Mouse (Mus musculus) limb, embryonic 14.5 days (tissue): ENCODE data around the gene Ildr1. TPM values are rescaled to one million over a fixed set of nuclear protein-coding genes. Genes with fewer than 3 reads are reported as not detected.

Source experiments
- ATAC-seq: fragments of 200-750 bp; cut with Nextera tagmentation; 2 replicates; pipeline ENCODE4 v1.8.0; 2017; ENCODE audit warnings: low read depth, moderate number of reproducible peaks, moderate TSS enrichment; ENCODE audit not compliant: low FRiP score
- DNase-seq: peaks from one replicate; pipeline ENCODE4 v3.0.0-alpha.2; 2015; ENCODE audit warnings: low spot score
- H3K27ac ChIP-seq: fragments of 300-500 bp; sonication (generic); replicated peaks from 2 replicates; pipeline ENCODE4 v1.5.1; 2014; ENCODE audit warnings: low read depth, mild to moderate bottlenecking, low read length, moderate library complexity, mixed read lengths
- H3K27me3 ChIP-seq: fragments of 300-500 bp; sonication (generic); 2 replicates; pipeline ENCODE4 v1.6.1; 2014; ENCODE audit warnings: low read length, mixed read lengths; ENCODE audit not compliant: control insufficient read depth, insufficient read depth
- H3K36me3 ChIP-seq: fragments of 300-500 bp; sonication (generic); 2 replicates; pipeline ENCODE4 v1.6.1; 2014; ENCODE audit warnings: mild to moderate bottlenecking, low read length, moderate library complexity, mixed read lengths; ENCODE audit not compliant: control insufficient read depth, insufficient read depth
- H3K4me1 ChIP-seq: fragments of 300-500 bp; sonication (generic); 2 replicates; pipeline ENCODE4 v1.6.1; 2014; ENCODE audit warnings: antibody characterized with exemption, low read length, mixed read lengths; ENCODE audit not compliant: control insufficient read depth, insufficient read depth
- H3K4me2 ChIP-seq: fragments of 300-500 bp; sonication (generic); replicated peaks from 2 replicates; pipeline ENCODE4 v1.6.1; 2014; ENCODE audit warnings: low read depth, mild to moderate bottlenecking, low read length, moderate library complexity; ENCODE audit not compliant: severe bottlenecking
- H3K4me3 ChIP-seq: fragments of 300-500 bp; sonication (generic); replicated peaks from 2 replicates; pipeline ENCODE4 v1.5.1; 2014; ENCODE audit warnings: low read length
- H3K9ac ChIP-seq: fragments of 300-500 bp; sonication (generic); 2 replicates; pipeline ENCODE4 v1.6.1; 2014; ENCODE audit warnings: mild to moderate bottlenecking, low read depth, low read length, moderate library complexity; ENCODE audit not compliant: severe bottlenecking
- H3K9me3 ChIP-seq: fragments of 300-500 bp; sonication (generic); 2 replicates; pipeline ENCODE4 v1.6.1; 2016; ENCODE audit warnings: low read length; ENCODE audit not compliant: control insufficient read depth
- POLR2A ChIP-seq: fragments of 200-500 bp; IDR thresholded peaks from 2 replicates; pipeline ENCODE4 v1.8.0; 2012; ENCODE audit warnings: inconsistent platforms, mild to moderate bottlenecking, moderate library complexity, borderline replicate concordance; ENCODE audit not compliant: insufficient read depth, insufficient read length; ENCODE audit errors: extremely low read depth
- WGBS: fragments of 180-500 bp; shearing (Covaris S2); extraction: QIAGEN DNeasy Blood & Tissue Kit; methylation state at CpG from one replicate; pipeline ENCODE4 v1.1.7; 2014; 5-methylcytosine and 5-hydroxymethylcytosine counted together
- polyA plus RNA-seq, 2 experiments: library from polyadenylated mRNA; depleted of rRNA in 1 of 2; stranded (reverse) in 1 of 2; unstranded in 1 of 2; fragments of >200 nt; fragmentation: Nextera tagmentation in 1 of 2; extraction: Ambion mirVana in 1 of 2; gene quantifications; 2 replicates each; pipeline versions ENCODE4 v1.2.1 to v1.2.3; 2012 to 2014

Ildr1 gene
- polyA plus RNA-seq, 2 experiments: 0.92 to 1.3 TPM

DNA sequence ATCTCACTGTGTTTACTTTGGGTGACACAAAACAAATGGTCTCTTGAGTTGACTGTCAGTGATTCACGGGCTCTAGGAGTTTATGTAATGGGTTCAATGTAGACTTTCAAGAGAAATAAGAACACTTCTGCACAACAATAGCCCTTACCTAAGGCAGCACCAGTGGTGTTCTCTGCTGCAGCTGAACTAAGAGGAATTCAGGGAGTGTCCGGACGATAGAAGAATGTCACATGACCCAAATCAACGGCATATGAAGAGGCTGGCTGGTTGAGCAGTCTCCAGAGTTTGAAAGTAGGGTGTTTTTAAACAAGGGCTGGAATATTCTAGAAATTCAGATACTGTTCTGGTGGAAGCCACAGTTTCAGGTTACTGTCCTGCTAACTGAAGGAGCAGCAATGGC is 53.3 kb downstream of the Ildr1 start:
- Histone ChIP-seq H3K4me2 (no peak overlapping the region), H3K36me3 (no peaks in the 10 kb centered on the region), H3K9ac (no peak overlapping the region), H3K27ac (no peak overlapping the region), H3K9me3 (no peaks in the 10 kb centered on the region), H3K4me3 (no peak overlapping the region), H3K27me3 (no peaks in the 10 kb centered on the region), H3K4me1 (no peaks in the 10 kb centered on the region)
- TF ChIP-seq POLR2A: no peak
- DNase-seq: no peak
- 80% methylated on average over 4 of the region's 4 CpGs for WGBS
- no peak for ATAC-seq

DNA sequence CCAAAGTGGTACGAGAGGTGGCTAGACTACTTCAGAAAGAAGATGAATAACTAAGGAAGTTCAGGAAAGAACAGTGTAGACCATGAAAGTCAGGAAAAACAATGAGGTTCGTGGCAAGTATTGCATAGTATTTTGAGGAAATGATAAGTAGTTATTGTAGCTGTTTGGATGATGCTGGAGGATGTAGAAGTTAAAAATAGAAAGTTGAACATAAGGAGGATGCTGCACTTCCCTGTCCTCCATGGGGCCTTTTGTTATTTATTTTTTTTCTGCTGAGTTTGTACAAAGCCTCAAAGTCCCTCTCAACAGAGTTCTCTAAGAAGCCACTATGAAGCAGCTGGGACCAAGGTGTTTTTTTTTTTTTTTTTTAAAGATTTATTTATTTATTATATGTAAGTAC is 54.0 kb downstream of the Ildr1 start:
- no peak overlapping the region for H3K27ac ChIP-seq
- no peaks in the 10 kb centered on the region for H3K9me3 ChIP-seq
- H3K4me1 ChIP-seq: no peaks in the 10 kb centered on the region
- ATAC-seq: no peak
- 70% methylated on average over 2 of the region's 2 CpGs for WGBS
- H3K4me3 ChIP-seq: no peak overlapping the region
- no peak overlapping the region for H3K4me2 ChIP-seq
- H3K36me3 ChIP-seq: no peaks in the 10 kb centered on the region
- TF ChIP-seq POLR2A: no peak
- H3K9ac ChIP-seq: no peak overlapping the region
- H3K27me3 ChIP-seq: no peaks in the 10 kb centered on the region
- no peak for DNase-seq

DNA sequence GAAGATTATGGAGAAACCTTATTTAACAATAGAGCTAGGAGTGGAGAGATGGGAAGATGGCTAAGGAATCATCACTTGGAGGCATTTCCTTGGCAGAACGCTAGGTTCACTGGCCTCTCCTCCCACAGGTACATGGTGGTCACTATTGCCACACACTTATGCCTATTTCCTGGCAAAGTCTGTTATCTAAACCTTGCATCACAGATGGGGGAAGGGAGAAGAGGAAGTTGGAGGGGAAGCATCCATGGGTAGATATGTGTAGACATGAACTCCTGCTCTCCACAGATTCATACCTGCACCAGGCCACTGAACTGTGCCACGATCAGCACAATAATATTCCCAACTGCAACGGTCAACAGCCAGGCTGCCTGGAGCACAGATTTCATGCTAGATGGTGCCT is 58.2 kb downstream of the Ildr1 start:
- H3K9ac ChIP-seq: no peak overlapping the region
- DNase-seq (no peak), ATAC-seq (no peak)
- H3K27ac ChIP-seq: no peak overlapping the region
- no peak for TF ChIP-seq POLR2A
- H3K9me3 ChIP-seq: no peaks in the 10 kb centered on the region
- H3K4me3 ChIP-seq: no peak overlapping the region
- WGBS: 93% methylated on average over 3 of the region's 3 CpGs
- no peak overlapping the region for H3K4me2 ChIP-seq
- H3K36me3 ChIP-seq: no peaks in the 10 kb centered on the region
- H3K27me3 ChIP-seq: no peaks in the 10 kb centered on the region
- H3K4me1 ChIP-seq: no peaks in the 10 kb centered on the region

DNA sequence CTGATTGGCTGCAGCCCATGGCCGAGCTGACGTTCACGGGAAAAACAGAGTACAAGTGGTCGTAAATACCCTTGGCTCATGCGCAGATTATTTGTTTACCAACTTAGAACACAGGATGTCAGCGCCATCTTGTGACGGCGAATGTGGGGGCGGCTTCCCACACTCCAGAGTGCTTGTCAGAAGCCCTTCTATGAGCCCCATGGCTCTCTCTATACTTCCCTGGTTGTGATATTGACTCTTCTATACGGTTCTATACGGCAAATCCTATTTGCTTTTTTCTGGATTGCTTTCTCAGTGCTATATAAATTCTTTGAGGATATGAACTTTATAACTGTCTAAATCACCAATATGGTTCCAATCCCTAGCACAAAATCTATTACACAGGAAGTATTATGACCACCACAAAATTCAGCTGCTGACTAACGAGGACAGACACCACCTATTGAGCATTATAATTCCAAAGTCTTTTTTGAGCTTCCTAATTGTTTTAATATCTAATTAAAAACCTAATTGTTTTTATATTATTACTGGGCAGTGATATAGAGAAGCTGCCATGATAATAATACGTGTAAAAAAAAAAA is 76.5 kb downstream of the Ildr1 start:
- Histone ChIP-seq H3K36me3 (no peaks in the 10 kb centered on the region), H3K4me1 (no peaks in the 10 kb centered on the region), H3K4me3 (no peak overlapping the region), H3K9ac (no peak overlapping the region), H3K4me2 (no peak overlapping the region), H3K9me3 (no peaks in the 10 kb centered on the region), H3K27me3 (no peaks in the 10 kb centered on the region), H3K27ac (no peak overlapping the region)
- ATAC-seq (no peak), DNase-seq (no peak)
- TF ChIP-seq POLR2A: no peak
- WGBS: 73% methylated on average over 6 of the region's 13 CpGs

DNA sequence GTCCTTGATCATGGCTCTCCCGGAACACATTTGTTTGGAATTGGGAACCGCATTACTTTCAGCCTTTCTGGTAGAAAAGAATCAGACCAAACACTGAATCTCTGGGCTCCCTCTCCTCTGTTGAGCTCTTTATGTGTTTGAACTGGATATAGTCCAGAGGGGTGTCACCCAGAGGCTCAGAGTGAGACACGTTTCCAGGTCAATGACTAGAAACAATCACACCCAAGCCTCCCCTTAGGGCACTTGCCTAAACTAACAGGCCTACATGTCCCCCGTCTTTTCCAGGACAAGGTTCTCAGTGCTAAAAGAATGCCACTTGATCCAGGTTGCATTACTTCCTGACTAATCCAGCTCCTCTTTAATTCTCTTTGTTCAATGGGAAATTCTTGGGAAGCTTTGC is 77.1 kb downstream of the Ildr1 start:
- no peak for TF ChIP-seq POLR2A
- DNase-seq: no peak
- Histone ChIP-seq H3K27me3 (no peaks in the 10 kb centered on the region), H3K9me3 (no peaks in the 10 kb centered on the region), H3K27ac (no peak overlapping the region), H3K9ac (no peak overlapping the region), H3K4me3 (no peak overlapping the region), H3K4me1 (no peaks in the 10 kb centered on the region), H3K36me3 (no peaks in the 10 kb centered on the region), H3K4me2 (no peak overlapping the region)
- ATAC-seq: no peak
- WGBS: 82% methylated on average over 4 of the region's 4 CpGs

DNA sequence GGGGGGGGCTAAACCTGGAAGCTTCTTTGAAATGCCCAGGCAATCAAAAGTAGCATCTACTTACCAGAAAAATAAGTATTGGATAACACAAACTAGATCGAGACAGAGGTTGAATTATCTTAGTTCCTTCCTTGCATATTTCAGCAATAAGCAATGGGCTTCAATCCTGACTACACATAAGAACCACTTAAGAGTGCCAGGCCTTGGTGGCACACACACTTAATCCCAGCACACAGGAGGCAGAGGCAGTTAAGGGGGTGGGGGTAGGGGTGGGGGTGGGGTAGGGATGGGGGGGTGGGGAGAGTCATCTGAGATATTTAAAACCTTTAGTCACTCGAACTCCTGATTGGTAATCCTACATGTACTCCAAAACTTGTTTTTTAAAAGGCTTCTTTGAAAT is 77.5 kb downstream of the Ildr1 start:
- Histone ChIP-seq H3K27ac (no peak overlapping the region), H3K36me3 (no peaks in the 10 kb centered on the region), H3K4me2 (no peak overlapping the region), H3K4me1 (no peaks in the 10 kb centered on the region), H3K9me3 (no peaks in the 10 kb centered on the region), H3K27me3 (no peaks in the 10 kb centered on the region), H3K9ac (no peak overlapping the region), H3K4me3 (no peak overlapping the region)
- ATAC-seq (no peak), DNase-seq (no peak)
- no peak for TF ChIP-seq POLR2A
- 83% methylated on average over 2 of the region's 2 CpGs for WGBS
